Mouse (Mus musculus) lung, postnatal 36 days (tissue): ENCODE measurements at regions not wholly inside any gene's neighbourhood (a gene's known extent, or its start where the extent isn't known, plus 50 kb on each side); places are given as distances from the start of the nearest gene placed in this dataset.

Source experiments
- DNase-seq: peaks from one replicate; pipeline ENCODE4 v3.0.0; 2022; ENCODE audit warnings: mixed read lengths

GRCm38 (mm10) chr17:75894934-75895333 is 343.2 kb upstream of the Fam98a start:
- DNase-seq = no peak

DNA sequence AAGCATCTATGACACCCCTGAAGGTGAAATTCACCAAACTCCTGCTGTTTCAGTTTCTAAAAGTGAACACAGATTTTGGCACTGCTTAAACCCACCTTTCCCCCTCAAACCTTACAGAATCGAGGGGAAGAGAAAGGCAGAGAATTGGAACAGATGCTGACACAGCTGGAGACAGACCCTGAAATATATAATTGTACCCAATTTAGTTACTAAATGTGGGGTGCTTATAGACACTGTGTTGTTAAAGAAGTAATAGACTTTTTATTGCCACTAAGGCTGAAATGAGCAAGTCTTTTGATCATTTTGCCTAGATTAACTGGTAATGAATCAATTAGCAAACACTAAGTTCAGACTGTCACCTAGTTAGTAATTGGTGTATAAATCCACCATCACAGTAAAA is 341.8 kb upstream of the Fam98a start:
- no peak for DNase-seq

GRCm38 (mm10) chr17:75892156-75892555 is 340.4 kb upstream of the Fam98a start:
- DNase-seq = no peak

DNA sequence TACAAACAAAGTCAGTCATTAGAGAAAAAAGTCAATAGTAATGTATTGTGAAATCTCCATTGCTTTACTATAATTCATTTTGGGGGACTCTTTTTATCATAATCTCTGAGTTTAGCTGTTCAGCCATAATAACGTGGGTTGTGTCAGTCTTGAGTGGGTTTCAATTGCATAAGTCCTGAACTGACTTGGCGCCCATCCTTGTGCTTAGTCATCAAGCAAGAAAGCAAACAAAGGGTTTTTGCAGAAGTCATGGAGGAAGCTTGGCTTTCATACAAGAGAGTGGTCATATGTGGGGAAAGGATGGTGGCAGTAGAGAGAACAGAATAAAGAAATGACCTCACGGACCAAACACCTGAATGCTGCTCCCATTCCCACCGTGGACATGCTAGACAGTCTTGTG is 339.8 kb upstream of the Fam98a start:
- DNase-seq = no peak

GRCm38 (mm10) chr17:75877848-75878247 is 326.1 kb upstream of the Fam98a start:
- DNase-seq = no peak

GRCm38 (mm10) chr17:75876895-75877294 is 325.1 kb upstream of the Fam98a start:
- DNase-seq = no peak

GRCm38 (mm10) chr17:75874535-75874934 is 322.8 kb upstream of the Fam98a start:
- no peak for DNase-seq

DNA sequence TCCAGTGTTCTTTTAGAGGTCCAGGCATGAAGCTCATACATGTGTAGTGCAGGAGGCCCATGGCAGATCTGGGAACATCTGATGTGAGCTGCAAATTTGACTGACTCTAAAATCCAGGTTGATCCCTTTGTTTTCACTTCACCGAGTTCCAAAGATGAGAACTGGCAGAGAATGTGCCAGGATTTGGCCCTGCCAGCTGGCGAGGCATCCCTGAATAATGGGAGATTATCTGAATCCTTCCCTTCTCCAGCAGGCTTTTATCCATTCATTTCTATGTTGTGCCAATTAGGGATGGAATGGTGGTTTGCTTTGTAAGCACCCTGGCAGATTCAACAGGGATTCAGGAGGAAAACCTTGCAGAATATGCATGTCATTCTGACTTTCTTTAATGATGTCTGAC is 318.7 kb upstream of the Fam98a start:
- DNase-seq = no peak

GRCm38 (mm10) chr17:75857015-75857414 is 305.3 kb upstream of the Fam98a start:
- DNase-seq = no peak

GRCm38 (mm10) chr17:75815997-75816626 is 264.4 kb upstream of the Fam98a start:
- DNase-seq = no peak

DNA sequence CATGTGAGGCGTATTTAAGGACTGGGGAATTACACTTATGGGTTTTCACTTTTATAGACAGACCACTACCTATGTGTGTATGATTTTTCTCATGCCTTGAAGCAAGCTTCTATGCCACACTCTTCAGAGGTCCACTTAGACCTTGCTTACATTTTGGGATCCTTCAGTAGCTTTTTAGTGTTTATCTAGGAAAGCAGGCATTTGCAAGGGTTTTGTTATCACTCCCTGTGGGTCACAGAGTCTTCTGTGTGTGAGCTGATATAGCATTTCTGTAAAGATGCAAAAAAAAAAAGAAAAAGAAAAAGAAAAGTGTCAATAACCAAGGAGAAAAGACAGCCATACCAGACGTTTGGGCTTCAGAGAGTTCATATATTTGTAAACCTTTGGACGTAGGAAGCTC is 260.4 kb upstream of the Fam98a start:
- no peak for DNase-seq

- no peak for DNase-seq
Observed at GRCm38 (mm10) chr17:75808524-75809326, 257.0 kb upstream of the Fam98a start.

DNA sequence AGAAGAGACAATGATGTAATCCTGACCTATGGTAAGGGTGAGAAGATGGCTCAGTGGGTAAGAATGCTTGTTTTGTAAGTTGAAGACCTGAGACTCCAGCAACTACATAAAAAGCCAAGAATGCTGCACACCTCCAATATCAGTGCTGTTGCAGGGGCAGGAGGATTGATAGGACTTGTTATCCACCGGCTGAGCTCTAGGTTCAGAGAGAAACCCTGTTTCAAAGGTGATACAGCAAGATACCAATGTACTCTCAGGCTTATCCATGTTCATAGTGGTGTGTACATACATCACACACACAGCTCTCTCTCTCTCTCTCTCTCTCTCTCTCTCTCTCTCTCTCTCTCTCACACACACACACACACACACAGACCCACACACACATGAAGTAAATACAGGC is 256.3 kb upstream of the Fam98a start:
- no peak for DNase-seq

- DNase-seq = no peak
Observed at GRCm38 (mm10) chr17:75804358-75804757, 252.6 kb upstream of the Fam98a start.

DNA sequence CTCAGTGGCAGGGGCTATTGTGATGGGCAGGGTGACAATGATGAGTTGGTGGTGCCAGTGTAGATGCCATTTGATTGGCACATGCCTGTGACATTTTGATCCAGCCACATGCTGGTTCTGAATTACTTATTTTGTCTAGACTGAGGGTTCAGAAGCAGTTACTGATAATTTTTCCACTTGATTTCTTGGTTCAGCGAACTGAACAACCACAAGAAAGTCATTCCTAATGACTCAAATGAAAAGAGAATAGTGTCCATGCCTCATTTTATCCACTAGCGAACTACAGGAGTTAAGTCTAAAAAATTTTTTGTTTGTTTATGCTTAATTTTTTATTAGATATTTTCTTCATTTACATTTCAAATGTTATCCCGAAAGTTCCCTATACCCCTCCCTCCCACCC is 244.6 kb upstream of the Fam98a start:
- no peak for DNase-seq

DNA sequence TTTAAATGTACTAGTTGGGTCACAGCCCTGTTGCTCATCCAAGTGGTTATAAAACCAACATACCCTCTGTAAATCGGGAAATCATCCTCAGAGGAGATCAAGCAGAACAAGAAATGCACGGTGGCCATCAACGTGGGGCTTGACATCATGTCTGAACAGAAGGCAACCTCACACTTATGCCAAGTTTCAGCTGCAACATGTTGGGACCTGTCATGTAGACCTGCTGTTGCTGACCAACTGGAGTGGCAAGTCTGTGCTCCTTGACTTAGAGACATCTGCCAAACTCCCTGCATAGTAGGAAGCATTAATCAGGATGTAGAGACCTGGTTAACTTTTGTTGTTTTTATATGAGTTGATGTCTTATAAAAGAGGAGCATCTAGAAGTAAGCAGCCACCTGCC is 244.0 kb upstream of the Fam98a start:
- no peak for DNase-seq

- DNase-seq = no peak
Observed at GRCm38 (mm10) chr17:75779770-75780169, 228.0 kb upstream of the Fam98a start.

DNA sequence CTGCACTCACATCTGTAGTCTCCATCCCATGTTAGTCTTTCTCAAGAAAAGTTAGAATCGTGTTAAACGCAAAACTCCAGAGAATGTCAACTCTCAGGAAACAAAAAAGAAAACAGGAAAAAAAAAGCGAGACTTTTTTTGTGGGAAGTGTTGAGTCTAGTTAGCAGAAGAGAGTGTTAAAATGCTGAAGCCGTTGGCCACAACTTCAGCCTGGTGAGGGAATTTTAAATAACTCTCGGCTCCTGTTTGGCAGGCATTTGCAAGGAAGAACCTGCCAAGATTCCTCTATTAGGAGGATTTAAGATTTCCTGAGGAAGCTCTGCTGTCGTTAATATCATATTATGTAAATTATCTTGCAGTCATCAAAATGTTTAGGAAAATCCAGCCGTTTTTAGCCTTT is 224.9 kb upstream of the Fam98a start:
- DNase-seq = no peak

DNA sequence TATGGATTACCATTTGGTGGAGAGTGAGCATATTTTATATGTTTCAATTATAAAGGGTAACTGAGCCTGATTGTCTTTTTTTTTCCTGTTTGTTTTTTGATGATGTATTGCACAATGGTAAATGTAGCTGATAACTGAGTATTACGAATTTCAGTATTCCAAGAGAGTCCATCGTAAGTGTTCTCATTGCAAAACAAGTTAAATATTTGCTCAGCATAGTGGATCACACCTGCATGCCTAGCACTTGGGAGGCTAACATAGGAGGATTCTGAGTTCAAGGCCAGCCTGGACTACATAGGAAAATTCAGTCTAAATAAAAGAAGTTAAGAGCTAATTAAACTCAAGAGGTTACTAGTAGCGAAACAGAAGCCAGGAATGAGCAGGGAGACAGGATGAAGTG is 223.8 kb upstream of the Fam98a start:
- no peak for DNase-seq

GRCm38 (mm10) chr17:75772861-75773260 is 221.1 kb upstream of the Fam98a start:
- DNase-seq = no peak

- DNase-seq = no peak
Observed at GRCm38 (mm10) chr17:75768654-75769053, 216.9 kb upstream of the Fam98a start.

DNA sequence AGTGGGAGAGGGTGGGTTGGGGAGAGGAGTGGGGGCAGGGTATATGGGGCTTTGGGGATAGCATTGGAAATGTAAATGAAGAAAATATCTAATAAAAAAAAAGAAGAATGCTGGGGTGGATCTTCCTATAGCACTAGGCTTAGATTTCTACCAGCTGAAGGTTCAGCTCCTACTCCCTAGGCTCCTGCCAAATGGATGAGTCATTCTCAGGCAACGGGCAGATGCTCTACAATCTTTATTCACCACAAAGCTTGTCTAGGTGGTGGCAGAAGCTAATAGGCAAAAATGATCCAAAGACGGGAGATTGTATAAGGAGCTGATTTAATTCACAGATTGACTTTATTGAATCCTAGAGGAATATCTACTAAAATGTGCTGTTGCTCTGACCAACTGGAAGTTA is 211.6 kb upstream of the Fam98a start:
- no peak for DNase-seq

DNA sequence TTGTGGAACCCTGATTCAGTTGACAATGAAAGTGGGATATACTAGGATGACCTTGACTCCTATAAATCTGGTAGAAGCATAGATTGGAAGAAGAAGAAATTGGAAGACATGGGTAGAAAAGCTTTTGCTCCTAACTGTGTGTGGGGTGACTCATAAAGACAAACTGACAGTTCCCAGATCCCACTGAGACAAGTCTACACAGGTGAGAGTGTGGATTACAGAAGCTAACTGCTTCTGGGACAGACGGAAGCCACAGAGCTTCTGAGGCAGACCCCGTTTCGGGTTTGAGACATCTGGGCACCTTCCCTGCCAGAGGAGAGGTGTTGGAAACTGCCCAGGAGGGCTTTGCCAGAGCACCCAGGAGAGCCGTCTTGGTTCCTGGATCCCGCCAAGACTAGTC is 204.7 kb upstream of the Fam98a start:
- DNase-seq = no peak

DNA sequence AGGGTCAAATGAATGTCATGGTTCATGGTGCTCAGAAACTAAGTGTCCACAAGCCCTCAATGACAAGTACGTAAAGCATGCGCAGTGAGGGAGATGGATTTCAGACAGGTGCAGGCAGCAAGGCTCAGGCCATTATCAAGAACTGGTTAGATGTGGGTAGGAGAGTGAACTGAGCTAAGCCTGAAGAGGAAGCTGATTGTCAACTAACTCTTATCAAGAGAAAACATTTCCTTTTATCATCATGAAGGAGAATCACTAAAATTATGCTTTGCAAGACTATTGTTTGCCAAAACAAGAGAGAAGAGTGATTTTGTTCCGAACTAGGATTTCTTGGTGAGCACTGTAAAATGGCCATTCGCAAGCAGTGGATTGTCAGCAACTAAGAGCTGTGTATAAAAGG is 164.7 kb upstream of the Fam98a start:
- no peak for DNase-seq

GRCm38 (mm10) chr17:75714578-75714977 is 162.8 kb upstream of the Fam98a start:
- DNase-seq = no peak
